Mouse (Mus musculus) kidney, adult 18-20 months (tissue): Measurements from ENCODE around the gene Spry1.
A peak's percentile ranks its signal among the peaks of the same experiment; 100 is the strongest.

Experiments used
- DNase-seq: peaks from one replicate; pipeline ENCODE4 v3.0.0; 2021

The Spry1 gene

GRCm38 (mm10) chr3:37672266-37673040, 32.7 kb downstream of the Spry1 start:
- DNase-seq = no peak

GRCm38 (mm10) chr3:37673513-37674261, 33.9 kb downstream of the Spry1 start:
- no peak for DNase-seq

- no peak for DNase-seq
Measured at GRCm38 (mm10) chr3:37675056-37675525, 35.3 kb downstream of the Spry1 start.

GRCm38 (mm10) chr3:37676291-37676690, 36.5 kb downstream of the Spry1 start:
- no peak for DNase-seq

- DNase-seq = peak; percentile 24
Measured at GRCm38 (mm10) chr3:37686219-37686618, 46.5 kb downstream of the Spry1 start.

GRCm38 (mm10) chr3:37686751-37687150, 47.0 kb downstream of the Spry1 start:
- DNase-seq = no peak

- DNase-seq = peak; percentile 73
Measured at GRCm38 (mm10) chr3:37687158-37687980, 47.6 kb downstream of the Spry1 start.

- no peak for DNase-seq
Measured at GRCm38 (mm10) chr3:37692945-37693344, 53.2 kb downstream of the Spry1 start.

- DNase-seq = no peak
Measured at GRCm38 (mm10) chr3:37693552-37693951, 53.8 kb downstream of the Spry1 start.
